Mouse (Mus musculus): ENCODE results near the gene Birc6.
"Not testable (repeated sequence)": the region's sequence is repeated elsewhere in the genome, so short reads cannot be mapped to it uniquely, and the experiment has no call there.

Birc6 gene

GRCm38 (mm10) chr17:74559891-74560290, 31.8 kb downstream of the Birc6 start:
- no peak for DNase-seq (ENCODE audit: low read depth, low spot score)

DNA sequence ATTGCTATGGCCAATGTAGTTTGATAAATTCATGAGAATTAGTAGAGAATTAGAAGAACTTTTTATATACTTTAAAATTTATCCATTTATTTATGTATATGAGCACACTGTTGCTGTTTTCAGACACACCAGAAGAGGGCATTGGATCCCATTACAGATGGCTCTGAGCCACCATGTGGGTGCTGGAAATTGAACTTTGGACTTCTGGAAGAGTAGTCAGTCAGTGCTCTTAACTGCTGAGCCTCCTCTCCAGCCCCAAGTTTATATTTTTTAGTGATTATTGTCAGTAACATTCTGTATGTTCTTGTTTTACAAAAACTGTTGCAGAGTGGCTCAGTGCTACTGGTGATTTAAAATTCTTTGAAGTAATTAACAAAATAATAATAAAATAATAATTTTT, 36.1 kb downstream of the Birc6 start:
- DNase-seq (ENCODE audit: low read depth, low spot score) = no peak

- DNase-seq (ENCODE audit: low read depth, low spot score) = no peak
These were observed 41.1 kb downstream of the Birc6 start for GRCm38 (mm10) chr17:74569219-74569618.

GRCm38 (mm10) chr17:74570585-74570984, 42.5 kb downstream of the Birc6 start:
- no peak for DNase-seq (ENCODE audit: low read depth, low spot score)

GRCm38 (mm10) chr17:74577173-74577572, 49.1 kb downstream of the Birc6 start:
- no peak for DNase-seq (ENCODE audit: low read depth, low spot score)

GRCm38 (mm10) chr17:74579586-74579985, 51.5 kb downstream of the Birc6 start:
- no peak for DNase-seq (ENCODE audit: low read depth, low spot score)

GRCm38 (mm10) chr17:74580738-74581137, 52.6 kb downstream of the Birc6 start:
- no peak for DNase-seq (ENCODE audit: low read depth, low spot score)

DNA sequence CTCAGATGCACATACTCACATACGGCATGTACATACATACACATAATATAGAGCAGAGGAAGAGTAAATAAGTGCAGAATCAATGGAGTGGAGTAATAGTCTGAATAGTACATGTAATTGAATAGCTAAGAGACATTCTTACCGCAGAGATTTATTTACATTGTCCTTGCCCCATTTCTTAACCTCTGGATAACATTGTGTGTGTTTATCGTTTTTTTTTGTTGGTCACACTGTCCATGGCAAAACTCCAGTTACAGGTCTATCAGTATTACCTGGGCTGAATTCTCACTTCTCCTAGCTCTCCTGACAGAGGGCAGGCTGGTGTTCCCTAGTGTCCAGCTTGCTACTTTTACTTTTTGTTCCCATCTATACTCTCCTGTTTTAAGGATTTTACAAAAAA, 58.7 kb downstream of the Birc6 start:
- DNase-seq (ENCODE audit: low read depth, low spot score) = no peak

DNA sequence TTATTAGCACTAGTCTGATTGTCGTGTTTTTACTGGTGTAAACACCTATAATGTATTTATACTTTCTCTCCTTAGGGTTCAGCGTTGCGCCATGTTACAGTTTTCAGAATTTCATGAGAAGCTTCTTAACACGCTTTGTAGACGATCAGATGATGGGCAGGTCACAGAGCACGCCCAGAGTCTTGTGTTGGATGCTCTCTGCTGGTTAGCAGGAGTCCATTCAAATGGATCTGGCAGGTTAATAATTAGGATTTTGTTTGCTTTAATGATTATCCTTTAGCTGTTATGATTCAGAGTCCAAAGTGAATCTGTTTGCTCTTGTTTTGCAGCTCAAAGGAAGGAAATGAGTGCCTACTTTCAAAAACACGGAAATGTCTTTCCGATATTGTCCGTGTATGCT, 70.8 kb downstream of the Birc6 start:
- no peak for DNase-seq (ENCODE audit: low read depth, low spot score)

- DNase-seq (ENCODE audit: low read depth, low spot score) = no peak
These were observed 71.3 kb downstream of the Birc6 start for GRCm38 (mm10) chr17:74599396-74599795.

GRCm38 (mm10) chr17:74601201-74601600, 73.1 kb downstream of the Birc6 start:
- no peak for DNase-seq (ENCODE audit: low read depth, low spot score)

GRCm38 (mm10) chr17:74630798-74631197, 102.7 kb downstream of the Birc6 start:
- no peak for DNase-seq (ENCODE audit: low read depth, low spot score)

DNA sequence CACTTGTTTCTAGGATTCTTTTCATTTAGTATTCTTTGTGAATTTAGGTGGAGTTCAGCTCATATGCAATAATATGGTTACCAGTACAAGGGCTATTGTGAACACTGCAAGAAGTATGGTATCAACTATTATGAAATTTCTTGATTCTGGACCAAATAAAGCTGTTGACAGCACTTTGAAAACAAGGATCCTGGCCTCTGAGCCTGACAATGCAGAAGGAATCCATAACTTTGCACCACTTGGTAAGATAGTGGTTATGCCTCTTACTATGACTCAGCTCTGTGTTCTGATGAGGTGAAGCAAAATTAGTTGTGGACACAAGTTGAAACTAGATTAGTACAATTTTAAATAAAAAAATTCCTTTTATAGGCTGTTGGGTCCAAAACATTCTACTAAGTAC, 114.3 kb downstream of the Birc6 start:
- no peak for DNase-seq (ENCODE audit: low read depth, low spot score)

GRCm38 (mm10) chr17:74658362-74658761, 130.3 kb downstream of the Birc6 start:
- DNase-seq (ENCODE audit: low read depth, low spot score) = no peak

DNA sequence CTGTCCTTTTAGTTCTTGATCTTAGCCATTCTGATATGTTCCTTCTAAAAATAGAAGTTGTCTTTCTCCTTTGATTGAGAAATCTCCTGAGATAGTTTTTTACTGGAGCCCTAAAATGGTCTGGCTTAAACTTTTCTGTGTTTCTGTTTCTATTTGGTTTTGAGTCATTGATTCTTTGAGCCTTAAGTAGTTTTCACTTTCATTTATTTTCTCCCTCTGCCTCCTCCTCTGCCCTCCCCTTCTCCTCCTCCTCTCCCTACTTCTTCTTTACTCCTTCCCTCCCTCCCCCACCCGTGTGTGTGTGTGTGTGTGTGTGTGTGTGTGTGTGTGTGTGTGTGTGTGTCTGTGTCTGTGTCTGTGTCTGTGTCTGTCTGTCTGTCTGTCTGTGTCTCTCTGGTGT, 139.9 kb downstream of the Birc6 start:
- no peak for DNase-seq (ENCODE audit: low read depth, low spot score)

GRCm38 (mm10) chr17:74670031-74670430, 141.9 kb downstream of the Birc6 start:
- no peak for DNase-seq (ENCODE audit: low read depth, low spot score)

DNA sequence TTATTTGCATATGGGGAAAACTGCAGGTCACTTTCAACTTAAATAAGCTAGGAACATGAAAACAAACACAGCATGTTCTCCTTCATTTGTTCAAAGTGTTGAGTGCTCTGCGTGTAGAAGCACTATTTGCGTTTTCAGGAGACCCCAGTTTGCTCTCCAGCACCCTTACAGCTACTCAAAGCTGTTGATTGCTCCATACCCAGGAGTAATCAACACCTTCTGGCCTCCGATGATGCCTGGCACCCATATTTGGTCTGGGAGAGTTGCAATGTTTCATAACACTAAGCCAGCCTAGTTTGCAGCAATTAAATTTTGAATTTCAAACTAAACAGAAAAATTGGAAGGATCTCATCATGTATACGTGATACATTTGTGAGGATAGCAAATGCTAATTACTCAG, 144.4 kb downstream of the Birc6 start:
- no peak for DNase-seq (ENCODE audit: low read depth, low spot score)

DNA sequence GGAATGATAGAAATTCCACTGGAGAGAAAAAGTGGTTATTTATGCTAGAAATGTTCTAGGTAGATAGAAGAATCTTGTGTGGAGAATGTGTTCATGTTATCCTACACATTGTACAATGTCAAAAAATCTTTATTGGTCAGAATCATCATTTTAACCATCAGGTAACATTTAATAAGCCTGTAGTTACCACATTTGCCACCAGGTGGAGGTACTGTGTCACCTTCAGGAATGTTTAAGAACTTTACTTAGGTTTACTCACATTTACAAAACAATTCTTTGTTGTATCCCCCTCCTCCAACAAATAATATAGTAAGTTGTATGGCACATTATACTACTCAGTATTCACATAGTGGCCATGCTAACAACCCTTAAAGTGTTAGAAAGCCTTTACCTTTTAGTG, 145.2 kb downstream of the Birc6 start:
- DNase-seq (ENCODE audit: low read depth, low spot score) = peak; percentile 16

DNA sequence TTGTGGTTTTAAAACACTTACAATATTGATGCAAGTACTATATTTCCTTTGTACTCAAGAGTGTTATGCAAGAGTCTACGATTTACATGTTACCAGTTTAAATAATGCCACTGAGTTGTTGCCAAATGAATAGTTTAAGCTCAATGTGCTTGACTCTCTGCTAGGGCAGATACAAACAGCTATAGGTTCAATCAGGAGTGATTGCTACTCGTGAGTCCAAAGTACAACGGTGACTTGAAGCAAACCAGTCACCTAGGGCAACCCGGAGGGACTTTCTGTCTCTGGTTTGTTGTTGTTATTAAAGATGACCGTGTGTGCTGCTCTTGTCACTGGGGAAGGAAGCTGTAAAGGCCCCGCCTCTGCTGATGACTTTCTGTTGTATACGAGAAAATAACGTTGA, 150.0 kb downstream of the Birc6 start:
- no peak for DNase-seq (ENCODE audit: low read depth, low spot score)

- DNase-seq (ENCODE audit: low read depth, low spot score) = no peak
These were observed 156.8 kb downstream of the Birc6 start for GRCm38 (mm10) chr17:74684927-74685326.

DNA sequence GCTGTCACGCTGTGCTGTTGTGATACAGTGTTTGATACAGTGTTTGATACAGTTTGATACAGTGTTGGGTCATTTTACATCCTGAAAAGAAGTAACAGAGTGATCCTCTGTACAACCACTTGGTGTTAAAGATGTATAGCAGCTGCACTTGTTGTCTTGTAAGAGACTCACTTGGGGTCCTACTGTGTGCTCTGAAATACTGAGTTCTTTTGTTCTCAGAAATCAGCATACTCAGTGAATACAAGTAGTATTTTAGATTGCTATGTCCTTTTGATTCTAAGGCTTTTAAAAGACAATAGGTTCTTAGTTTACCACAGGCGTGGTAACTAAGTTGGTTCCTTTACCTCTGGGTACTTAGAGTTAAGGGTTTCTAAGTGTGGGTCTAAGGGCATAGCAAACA, 160.5 kb downstream of the Birc6 start:
- no peak for DNase-seq (ENCODE audit: low read depth, low spot score)

DNA sequence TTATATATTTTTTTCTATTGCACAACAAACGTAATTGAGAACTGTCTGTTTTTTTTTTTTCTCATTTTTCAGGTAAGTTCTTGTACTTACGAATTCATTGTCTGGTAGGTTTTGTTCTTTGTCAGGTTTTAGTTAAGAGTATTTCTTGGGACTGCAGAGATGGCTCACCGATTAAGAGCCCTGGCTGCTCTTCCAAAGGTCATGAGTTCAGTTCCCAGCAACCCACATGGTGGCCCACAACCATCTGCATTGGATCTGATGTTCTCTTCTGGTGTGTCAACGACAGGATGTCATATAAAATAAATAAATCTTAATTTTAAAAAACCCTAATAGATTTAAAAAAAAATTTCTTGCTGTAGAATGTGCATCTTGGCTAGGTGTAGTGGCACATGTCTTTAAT, 161.3 kb downstream of the Birc6 start:
- no peak for DNase-seq (ENCODE audit: low read depth, low spot score)

- DNase-seq (ENCODE audit: low read depth, low spot score) = not testable (repeated sequence)
These were observed 173.6 kb downstream of the Birc6 start for GRCm38 (mm10) chr17:74701661-74702060.

- no peak for DNase-seq (ENCODE audit: low read depth, low spot score)
These were observed 177.4 kb downstream of the Birc6 start for GRCm38 (mm10) chr17:74705480-74705879.

GRCm38 (mm10) chr17:74706593-74706992, 178.5 kb downstream of the Birc6 start:
- no peak for DNase-seq (ENCODE audit: low read depth, low spot score)
